Mouse (Mus musculus) lung, adult 2 months (tissue): ENCODE data around the gene Per1. TPM values are rescaled to one million over a fixed set of nuclear protein-coding genes. Genes with fewer than 3 reads are reported as not detected.

Source experiments
- DNase-seq: peaks from one replicate; pipeline ENCODE4 v3.0.0; 2022
- H3K4me1 ChIP-seq: fragments of 200-500 bp; 2 replicates; pipeline ENCODE4 v1.6.1; 2011; ENCODE audit warnings: low read length; ENCODE audit not compliant: control insufficient read depth, insufficient read depth
- H3K4me3 ChIP-seq: fragments of 200-500 bp; replicated peaks from 2 replicates; pipeline ENCODE3; 2011; ENCODE audit warnings: low read depth, mild to moderate bottlenecking, control low read depth, low read length; ENCODE audit errors: extremely low read depth
- CTCF ChIP-seq: fragments of 200-500 bp; IDR thresholded peaks from 2 replicates; pipeline ENCODE4 v1.5.1; 2011; ENCODE audit warnings: mild to moderate bottlenecking, low read length, control low read depth; ENCODE audit not compliant: insufficient read depth
- POLR2A ChIP-seq: fragments of 200-500 bp; IDR thresholded peaks from 2 replicates; pipeline ENCODE4 v1.6.1; 2011; ENCODE audit warnings: low read depth, mild to moderate bottlenecking, control low read depth, low read length, borderline replicate concordance; ENCODE audit errors: extremely low read depth
- WGBS: fragments of 180-500 bp; shearing (Covaris S2); methylation state at CpG from one replicate; pipeline ENCODE4 v1.1.7; 2018; 5-methylcytosine and 5-hydroxymethylcytosine counted together
- polyA plus RNA-seq: library from polyadenylated mRNA; depleted of rRNA; stranded (reverse); fragments of >200 nt; gene quantifications from 2 replicates; pipeline ENCODE4 v1.2.3, GENCODE M21; 2012

Gene Per1
- polyA plus RNA-seq, 1 experiment: 36.8 TPM

GRCm38 (mm10) chr11:69096360-69096986 is 1.5 kb downstream of the Per1 start:
- no peak for DNase-seq
- H3K4me1 ChIP-seq: peaks cover 19% of the 10 kb centered on the region
- peak overlapping the region; percentile 91 for H3K4me3 ChIP-seq
- 5% methylated on average over 9 of the region's 9 CpGs for WGBS
- no peak for TF ChIP-seq CTCF
- TF ChIP-seq POLR2A: peak; percentile 54; the same call in 1 of the 2 replicates

DNA sequence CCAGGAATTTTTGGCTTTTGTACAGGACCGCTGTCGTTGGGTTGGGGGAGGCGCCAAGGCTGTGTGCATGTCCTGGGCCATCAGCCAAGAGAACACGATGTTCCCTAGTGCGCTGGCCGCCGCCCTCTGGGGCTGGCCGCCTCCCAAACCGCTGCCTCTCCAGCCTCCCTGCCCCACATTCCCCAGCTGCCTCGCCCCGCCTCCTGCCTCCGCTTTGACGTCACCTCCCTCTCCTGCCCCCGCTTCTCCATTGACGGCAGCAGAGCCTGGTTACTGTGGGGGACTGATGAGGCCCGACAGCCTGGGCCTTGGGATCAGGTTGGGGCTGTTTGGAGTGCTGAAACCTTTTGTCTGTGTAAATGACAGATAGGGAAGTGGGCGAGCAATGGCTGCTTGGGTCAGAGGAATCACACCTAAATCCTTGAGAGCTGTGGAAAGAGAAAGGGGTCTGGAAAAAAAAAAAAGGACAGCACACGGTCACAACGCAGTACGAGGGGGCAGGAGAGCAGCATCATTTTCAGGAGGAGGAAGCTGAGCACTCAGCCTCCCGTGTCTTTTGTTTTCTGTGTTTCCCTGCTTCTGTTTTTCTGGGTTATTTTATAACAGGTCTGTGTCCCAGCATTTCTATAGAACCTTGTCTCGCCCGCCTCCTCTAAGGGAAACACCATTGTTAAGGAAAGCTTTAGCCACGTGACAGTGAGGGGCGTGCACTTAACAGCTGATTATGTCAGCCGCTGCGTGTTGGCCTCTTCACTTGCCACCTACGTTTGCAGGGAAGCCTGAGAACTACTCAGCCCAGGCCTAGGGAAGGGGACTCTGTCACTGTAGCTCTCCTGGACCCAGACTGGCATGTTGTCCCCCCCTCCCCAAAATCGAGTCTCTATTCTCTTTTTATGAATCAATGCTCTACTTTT is 2.2 kb downstream of the Per1 start:
- 1% methylated on average over 29 of the region's 29 CpGs for WGBS
- TF ChIP-seq CTCF: no peak
- peak; percentile 92; the same call in 1 of the 2 replicates for TF ChIP-seq POLR2A
- H3K4me3 ChIP-seq: peak overlapping the region; percentile 91
- peaks cover 19% of the 10 kb centered on the region for H3K4me1 ChIP-seq
- DNase-seq: peak; percentile 100

- TF ChIP-seq CTCF: no peak
- TF ChIP-seq POLR2A: 0 out of 2 replicates have a peak, but pooled peaks have one; percentile 31
- Histone ChIP-seq H3K4me3 (peak overlapping the region; percentile 65), H3K4me1 (peaks cover 19% of the 10 kb centered on the region)
- WGBS: 7% methylated on average over 8 of the region's 8 CpGs
- DNase-seq: no peak
Observed at GRCm38 (mm10) chr11:69098039-69098761, 3.2 kb downstream of the Per1 start.

DNA sequence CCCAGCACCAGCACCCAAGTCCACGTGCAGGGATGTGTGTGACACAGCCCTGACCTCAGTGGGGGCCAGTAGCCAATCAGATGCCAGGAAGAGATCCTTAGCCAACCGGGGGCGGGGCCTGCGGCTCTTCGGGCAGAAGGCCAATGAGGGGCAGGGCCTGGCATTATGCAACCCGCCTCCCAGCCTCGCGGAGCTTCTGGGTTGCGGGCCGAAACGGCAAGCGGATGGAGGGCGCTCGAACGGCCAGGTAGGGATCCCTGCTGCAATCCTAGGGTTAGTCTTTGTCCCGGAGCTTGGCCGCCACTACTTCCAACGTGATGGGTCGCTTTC is 3.7 kb downstream of the Per1 start:
- Histone ChIP-seq H3K4me3 (peak overlapping the region; percentile 84), H3K4me1 (peaks cover 19% of the 10 kb centered on the region)
- peak; percentile 100 for DNase-seq
- peak; percentile 81 for TF ChIP-seq POLR2A
- TF ChIP-seq CTCF: no peak
- 1% methylated on average over 19 of the region's 19 CpGs for WGBS

DNA sequence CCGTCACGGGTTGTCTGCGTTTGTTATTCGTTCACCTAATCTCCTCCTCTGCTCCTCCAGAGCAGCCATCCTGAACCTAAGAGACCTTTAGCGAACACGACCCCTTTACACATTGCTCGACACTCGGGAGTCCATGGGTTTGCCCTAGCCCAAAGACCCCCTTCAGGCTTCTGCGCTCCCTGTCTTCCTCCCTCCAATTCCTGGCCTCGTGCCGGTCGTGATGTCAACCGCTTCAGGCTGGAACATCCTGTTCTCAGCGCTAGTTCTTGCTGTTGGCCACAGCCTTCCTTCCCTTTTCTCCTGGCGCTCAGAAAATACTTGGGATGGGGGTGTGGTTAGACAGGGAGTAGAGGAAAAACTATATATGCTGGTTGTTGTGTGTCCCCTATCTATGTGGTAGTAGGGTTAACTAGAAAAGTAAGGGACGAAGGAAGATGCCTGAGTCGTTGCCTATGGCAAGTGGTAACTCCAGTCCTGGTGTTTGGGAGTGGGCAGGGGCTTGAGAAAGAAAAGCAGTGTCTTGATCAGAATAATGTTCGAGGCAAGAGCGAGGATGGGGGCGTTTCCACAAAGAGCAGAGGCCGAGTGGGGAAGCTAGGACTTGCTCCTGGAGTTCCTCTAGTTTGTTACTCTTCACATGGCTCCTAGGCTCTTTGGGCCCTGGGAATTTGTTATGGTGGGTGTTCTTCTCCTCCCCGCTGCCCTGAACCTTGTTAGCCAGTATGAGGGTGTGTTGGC is 4.3 kb downstream of the Per1 start:
- H3K4me3 ChIP-seq: peak overlapping the region; percentile 84
- peak; percentile 82 for DNase-seq
- 1% methylated on average over 22 of the region's 22 CpGs for WGBS
- TF ChIP-seq POLR2A (peak; percentile 59; the same call in 1 of the 2 replicates), CTCF (no peak)
- H3K4me1 ChIP-seq: peaks cover 19% of the 10 kb centered on the region

- DNase-seq: peak; percentile 90
- TF ChIP-seq CTCF: no peak
- TF ChIP-seq POLR2A: peak; percentile 71; the same call in 1 of the 2 replicates
- peaks cover 19% of the 10 kb centered on the region for H3K4me1 ChIP-seq
- WGBS: under 1% methylated on average over 23 of the region's 23 CpGs
- peak overlapping the region; percentile 84 for H3K4me3 ChIP-seq
Observed at GRCm38 (mm10) chr11:69099915-69100345, 4.9 kb downstream of the Per1 start.

GRCm38 (mm10) chr11:69100639-69101360 is 5.8 kb downstream of the Per1 start:
- DNase-seq: no peak
- 85% methylated on average over 20 of the region's 20 CpGs for WGBS
- H3K4me1 ChIP-seq: peaks cover 19% of the 10 kb centered on the region
- TF ChIP-seq CTCF (no peak), POLR2A (no peak)
- H3K4me3 ChIP-seq: no peak overlapping the region
